Mouse (Mus musculus) G1E-ER4 (cell line): ENCODE measurements around the gene Ptdss2. TPM values are rescaled to one million over a fixed set of nuclear protein-coding genes. Genes with fewer than 3 reads are reported as not detected.

Source experiments
- GATA1 ChIP-seq: IDR thresholded peaks from one replicate; pipeline ENCODE4 v1.8.0; 2012; ENCODE audit warnings: low read length, inconsistent platforms
- polyA plus RNA-seq: library from polyadenylated mRNA; stranded (reverse); fragments of >175 nt; gene quantifications from 2 replicates; pipeline ENCODE4 v1.2.3, GENCODE M21; 2012

Gene Ptdss2
- polyA plus RNA-seq, 1 experiment = 62.6 TPM

GRCm38 (mm10) chr7:141190220-141190619 is 68.0 kb downstream of the Ptdss2 start:
- TF ChIP-seq GATA1 = no peak

DNA sequence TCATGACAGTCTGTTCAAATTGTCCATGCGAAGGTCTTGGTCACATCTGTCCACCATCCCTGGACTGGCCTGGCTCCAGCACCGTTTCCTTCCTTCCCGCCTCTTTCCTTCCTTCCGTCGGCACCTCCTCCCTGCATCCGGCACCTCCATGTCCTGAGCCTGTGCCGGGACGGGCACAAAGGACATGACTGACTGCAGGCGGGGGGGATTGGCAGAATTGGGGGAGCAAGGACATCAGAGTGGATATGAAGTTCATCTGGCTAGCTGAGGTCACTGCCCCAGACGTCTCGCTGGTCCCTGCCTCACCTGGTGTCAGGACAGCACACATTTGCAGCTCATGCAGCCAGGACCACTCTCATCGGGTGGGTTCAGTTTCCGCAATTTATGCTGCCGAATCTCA is 68.9 kb downstream of the Ptdss2 start:
- TF ChIP-seq GATA1 = no peak

- no peak for TF ChIP-seq GATA1
These were observed 69.9 kb downstream of the Ptdss2 start for GRCm38 (mm10) chr7:141191796-141192685.

DNA sequence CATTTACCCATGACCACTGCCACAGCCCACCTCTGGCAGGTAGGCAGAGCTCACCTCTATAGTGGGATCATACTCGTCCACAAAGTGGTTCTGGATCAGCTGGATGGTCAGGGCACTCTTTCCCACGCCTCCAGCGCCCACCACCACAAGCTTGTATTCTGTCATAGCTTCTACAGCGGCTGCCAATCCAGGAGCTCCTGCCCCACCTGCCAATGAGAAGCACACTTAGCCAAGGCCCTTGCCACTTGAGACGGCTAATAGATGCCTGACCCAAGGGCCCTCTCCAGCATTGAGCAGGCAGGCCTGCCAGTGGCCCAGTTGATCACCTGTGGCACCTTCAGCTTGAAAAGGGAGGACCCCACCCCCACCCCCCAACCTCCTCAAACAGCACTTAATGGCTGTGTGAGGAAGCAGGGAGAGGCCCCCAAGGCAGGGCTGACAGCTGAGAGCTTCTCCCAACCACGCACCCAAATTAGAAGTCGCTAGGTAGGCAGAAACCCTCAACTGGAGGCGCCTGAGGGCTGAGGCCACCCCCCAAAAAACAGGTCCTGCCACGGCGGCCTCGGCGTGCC is 70.7 kb downstream of the Ptdss2 start:
- TF ChIP-seq GATA1 = no peak

GRCm38 (mm10) chr7:141193348-141193856 is 71.2 kb downstream of the Ptdss2 start:
- no peak for TF ChIP-seq GATA1

DNA sequence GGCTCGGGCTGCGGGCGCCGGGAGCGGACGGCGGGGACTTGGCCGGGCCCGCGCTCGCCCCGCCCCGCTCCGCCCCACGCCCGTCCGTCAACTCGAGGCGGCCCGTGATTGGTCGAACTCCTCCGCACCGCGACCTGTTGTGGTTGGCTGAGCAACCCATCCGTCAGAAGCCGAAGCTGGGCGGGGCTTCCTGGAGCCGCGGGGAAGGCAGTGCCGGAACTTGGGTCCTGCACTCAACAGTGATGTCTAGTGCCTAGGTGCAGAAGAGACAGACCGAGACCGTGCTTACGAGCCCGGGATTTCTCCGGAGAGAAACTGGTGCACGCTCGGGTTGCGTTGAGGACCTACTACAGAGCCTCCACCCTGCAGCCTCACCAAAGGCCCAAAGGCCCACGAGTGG is 71.8 kb downstream of the Ptdss2 start, which contains the start of the genes Hras and Lrrc56:
Gene Hras, minus strand, starts transcription at position 58 of the 400 bp plus-strand sequence.
Gene Lrrc56, plus strand, starts transcription at position 210 of the 400 bp plus-strand sequence.
- TF ChIP-seq GATA1 = no peak

- TF ChIP-seq GATA1 = no peak
These were observed 72.2 kb downstream of the Ptdss2 start for GRCm38 (mm10) chr7:141194409-141194808.

GRCm38 (mm10) chr7:141194830-141195229 is 72.6 kb downstream of the Ptdss2 start:
- TF ChIP-seq GATA1 = no peak

- TF ChIP-seq GATA1 = no peak
These were observed 73.6 kb downstream of the Ptdss2 start for GRCm38 (mm10) chr7:141195754-141196153.

DNA sequence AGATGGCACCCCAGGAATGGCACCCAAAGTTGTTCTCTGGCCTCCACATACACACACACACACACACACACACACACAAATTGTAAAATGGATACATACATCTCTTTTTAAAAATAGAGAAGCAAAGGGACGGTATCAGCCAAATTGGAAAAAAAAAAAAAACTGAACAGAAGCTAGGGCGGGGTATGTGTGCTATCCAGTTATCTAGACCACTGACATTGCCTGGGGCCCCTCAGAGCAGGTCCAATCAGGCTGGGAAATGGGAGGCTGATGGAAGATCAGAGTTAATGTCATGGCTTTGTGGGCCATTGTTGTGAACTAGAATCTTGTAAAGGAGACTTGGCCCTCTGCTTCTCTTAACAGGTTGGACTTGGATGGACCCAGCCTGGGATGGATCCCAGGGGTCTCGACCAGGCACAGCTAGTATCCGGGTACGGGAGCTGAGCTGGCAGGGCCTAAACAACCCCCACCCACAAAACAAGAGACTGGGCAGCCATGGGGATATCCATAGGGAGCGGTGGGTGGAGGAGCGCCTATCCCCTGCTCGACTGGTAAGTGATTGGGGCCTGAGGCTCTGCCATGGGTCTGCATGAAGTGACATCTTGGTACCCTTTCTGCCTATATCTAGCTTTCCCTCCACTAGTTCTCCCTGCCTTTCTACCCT is 74.6 kb downstream of the Ptdss2 start:
- TF ChIP-seq GATA1 = no peak

DNA sequence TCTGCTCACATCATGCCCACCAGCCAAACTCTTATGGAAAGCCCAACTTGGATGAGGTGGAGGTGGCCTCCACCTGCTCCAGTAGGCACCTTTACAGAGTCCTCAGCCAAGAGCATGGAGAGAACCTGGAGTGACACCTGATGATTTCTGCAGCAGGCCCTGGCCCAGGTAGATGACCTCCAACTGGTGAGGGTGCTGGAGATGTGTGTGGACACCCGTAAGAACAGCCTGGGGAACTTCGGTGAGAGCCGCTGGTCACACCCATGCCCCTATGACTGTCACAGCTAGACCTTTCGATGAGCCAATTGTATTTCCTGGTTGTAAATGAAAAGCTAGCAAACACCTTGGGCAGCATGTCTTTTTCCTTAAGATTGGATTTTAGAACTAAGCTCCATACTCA is 75.9 kb downstream of the Ptdss2 start:
- no peak for TF ChIP-seq GATA1

GRCm38 (mm10) chr7:141204546-141204945 is 82.4 kb downstream of the Ptdss2 start:
- no peak for TF ChIP-seq GATA1

GRCm38 (mm10) chr7:141205504-141205903 is 83.3 kb downstream of the Ptdss2 start:
- no peak for TF ChIP-seq GATA1

GRCm38 (mm10) chr7:141206182-141206937 is 84.2 kb downstream of the Ptdss2 start:
- TF ChIP-seq GATA1 = no peak

Other genes starting within 250 kb of the Ptdss2 start
- gene Psmd13, start 240.4 kb upstream of the Ptdss2 start, polyA plus RNA-seq = 50.0 and 92.4 TPM in 2 replicates
- 25.4 and 38.9 TPM in 2 replicates for gene Sirt3, start 240.1 kb upstream of the Ptdss2 start, polyA plus RNA-seq
- not detected in 2 replicates for gene Cox8b, start 221.9 kb upstream of the Ptdss2 start, polyA plus RNA-seq
- not detected in 2 replicates for gene Nlrp6, start 201.5 kb upstream of the Ptdss2 start, polyA plus RNA-seq
- 6.3 and 7.2 TPM in 2 replicates for gene Pgghg, start 181.0 kb upstream of the Ptdss2 start, polyA plus RNA-seq
- 0.43 and 0.61 TPM in 2 replicates for gene Ifitm5, start 172.1 kb upstream of the Ptdss2 start, polyA plus RNA-seq
- gene Gm45717, start 166.4 kb upstream of the Ptdss2 start, polyA plus RNA-seq = not detected in 2 replicates
- gene Ifitm2, start 166.4 kb upstream of the Ptdss2 start, polyA plus RNA-seq = 234 and 285 TPM in 2 replicates
- gene Ifitm1, start 155.2 kb upstream of the Ptdss2 start, polyA plus RNA-seq = 0.08 and 0.26 TPM in 2 replicates
- gene Ifitm3, start 111.6 kb upstream of the Ptdss2 start, polyA plus RNA-seq = not detected in 2 replicates
- not detected in 2 replicates for gene Ifitm6, start 104.5 kb upstream of the Ptdss2 start, polyA plus RNA-seq
- not detected in 2 replicates for gene Gm17387, start 93.3 kb upstream of the Ptdss2 start, polyA plus RNA-seq
- gene B4galnt4, start 61.3 kb upstream of the Ptdss2 start, polyA plus RNA-seq = not detected in 2 replicates
- 0.05 TPM in 1 of 2 replicates, not detected in the other for gene Pkp3, start 44.2 kb upstream of the Ptdss2 start, polyA plus RNA-seq
- 7.2 and 9.5 TPM in 2 replicates for gene Sigirr, start 21.8 kb upstream of the Ptdss2 start, polyA plus RNA-seq
- gene Ano9, start 4.6 kb upstream of the Ptdss2 start, polyA plus RNA-seq = not detected in 2 replicates
- gene Rnh1, start 50.5 kb downstream of the Ptdss2 start, polyA plus RNA-seq = 1.5 and 14.6 TPM in 2 replicates
- gene Hras, start 71.6 kb downstream of the Ptdss2 start, polyA plus RNA-seq = 46.6 and 52.7 TPM in 2 replicates
- 2.4 and 3.1 TPM in 2 replicates for gene Lrrc56, start 71.8 kb downstream of the Ptdss2 start, polyA plus RNA-seq
- 0.08 and 0.10 TPM in 2 replicates for gene Lmntd2, start 91.7 kb downstream of the Ptdss2 start, polyA plus RNA-seq
- 12.7 and 20.3 TPM in 2 replicates for gene Rassf7, start 93.5 kb downstream of the Ptdss2 start, polyA plus RNA-seq
- 132 and 133 TPM in 2 replicates for gene Phrf1, start 106.4 kb downstream of the Ptdss2 start, polyA plus RNA-seq
- gene Irf7, start 144.1 kb downstream of the Ptdss2 start, polyA plus RNA-seq = 24.4 and 30.7 TPM in 2 replicates
- not detected in 2 replicates for gene Cdhr5, start 154.4 kb downstream of the Ptdss2 start, polyA plus RNA-seq
- not detected in 2 replicates for gene Sct, start 156.8 kb downstream of the Ptdss2 start, polyA plus RNA-seq
- 0.03 TPM in 1 of 2 replicates, not detected in the other for gene Drd4, start 169.6 kb downstream of the Ptdss2 start, polyA plus RNA-seq
- 72.4 and 106 TPM in 2 replicates for gene Deaf1, start 205.3 kb downstream of the Ptdss2 start, polyA plus RNA-seq
- 8.7 and 9.3 TPM in 2 replicates for gene Tmem80, start 205.4 kb downstream of the Ptdss2 start, polyA plus RNA-seq
- gene Eps8l2, start 216.5 kb downstream of the Ptdss2 start, polyA plus RNA-seq = not detected in 2 replicates